ENCODE assay signal across 18 mouse cellular contexts in genomic region chr13:55542891-55543290, GRCm38 (mm10). TPM values are rescaled to one million over a fixed set of nuclear protein-coding genes. Genes with fewer than 3 reads are reported as not detected.
DNase-seq lines count a peak whose midpoint lies in the region; ATAC-seq and TF ChIP-seq lines count a peak whose summit lies in the region.
"Had no signal": no experiment of that assay in that cellular context is flagged by ENCODE, and none has a peak within 500 bp of the region (broad histone marks: within the 10 kb centered on the region; RNA-seq: fewer than 3 reads in every experiment).

No protein-coding gene starts in this region.

- no peaks in the 10 kb centered on the region for H3K79me2 ChIP-seq in liver, adult 2 months (ENCODE audit: control insufficient read depth, insufficient read depth, low read length)

- no peak for TF ChIP-seq CTCF in liver, adult 2 months (IDR thresholded peaks at IDR 0.05; ENCODE audit: low read depth, low read length)
- TF ChIP-seq CTCF in lung, adult 2 months (IDR thresholded peaks at IDR 0.05; ENCODE audit: insufficient read depth, low read length), result no peak

- TF ChIP-seq POLR2A in liver, adult 2 months (IDR thresholded peaks at IDR 0.05; ENCODE audit: extremely low read depth, insufficient read depth, low read length), result no peak
- no peak for TF ChIP-seq POLR2A in lung, adult 2 months (IDR thresholded peaks at IDR 0.05; ENCODE audit: borderline replicate concordance, extremely low read depth, low read depth, low read length)

- no peaks in the 10 kb centered on the region for H3K27me3 ChIP-seq in liver, adult 2 months (ENCODE audit: control insufficient read depth, insufficient read depth, low read length)
- H3K27me3 ChIP-seq in intestine, embryonic 15.5 days (replicated peaks), result no peaks in the 10 kb centered on the region
- no peaks in the 10 kb centered on the region for H3K27me3 ChIP-seq in limb, embryonic 10.5 days (ENCODE audit: low read depth, poor library complexity, severe bottlenecking)
- H3K27me3 ChIP-seq: CH12.LX; embryonic facial prominence, embryonic 12.5 days; heart, embryonic 15.5 days; liver, embryonic 12.5 days; midbrain, embryonic 13.5 days had no signal

- no peak overlapping the region for H3K9ac ChIP-seq in liver, adult 2 months (ENCODE audit: low read depth, low read length)
- H3K9ac ChIP-seq in intestine, embryonic 15.5 days, result no peak overlapping the region
- H3K9ac ChIP-seq: embryonic facial prominence, embryonic 12.5 days; heart, embryonic 15.5 days; liver, embryonic 12.5 days; midbrain, embryonic 13.5 days had no signal

- no peak overlapping the region for H3K4me3 ChIP-seq in liver, adult 2 months (ENCODE audit: insufficient read depth, low read depth, low read length)
- no peak overlapping the region for H3K4me3 ChIP-seq in lung, adult 2 months (replicated peaks; ENCODE audit: extremely low read depth, low read depth, low read length)
- no peak overlapping the region for H3K4me3 ChIP-seq in intestine, embryonic 15.5 days (replicated peaks)
- no peak overlapping the region for H3K4me3 ChIP-seq in limb, embryonic 10.5 days
- H3K4me3 ChIP-seq: embryonic facial prominence, embryonic 12.5 days; heart, embryonic 15.5 days; hindbrain, embryonic 10.5 days; layer of hippocampus, adult 2 months; liver, embryonic 12.5 days; midbrain, embryonic 13.5 days had no signal

- 79% methylated on average over 4 of the region's 4 CpGs for WGBS in liver, adult 2 months
- 88% methylated on average over 4 of the region's 4 CpGs for WGBS in lung, adult 2 months
- WGBS in intestine, embryonic 15.5 days, result 93% methylated on average over 4 of the region's 4 CpGs
- WGBS in limb, embryonic 10.5 days, result 96% methylated on average over 4 of the region's 4 CpGs

- no peaks in the 10 kb centered on the region for H3K9me3 ChIP-seq in intestine, embryonic 15.5 days
- H3K9me3 ChIP-seq in limb, embryonic 10.5 days (replicated peaks), result no peaks in the 10 kb centered on the region
- H3K9me3 ChIP-seq: embryonic facial prominence, embryonic 12.5 days; heart, embryonic 15.5 days; hindbrain, embryonic 10.5 days; liver, embryonic 12.5 days; midbrain, embryonic 13.5 days had no signal

- peak; percentile 15 for DNase-seq in adrenal gland, postnatal 10 days
- no peak for DNase-seq in adrenal gland, postnatal 4 days (ENCODE audit: low spot score in 2 of 2)
- DNase-seq in liver, adult 2 months (ENCODE audit: extremely low read depth, low read depth, low spot score), result peak; percentile 26
- DNase-seq in liver, result no peak
- DNase-seq in lung, adult 2 months, result peak; percentile 54
- no peak for DNase-seq in limb, embryonic 10.5 days (ENCODE audit: low spot score)
- DNase-seq: heart, adult 18-20 months; right cerebral cortex, postnatal 25 days had no signal

- H3K4me2 ChIP-seq in intestine, embryonic 15.5 days (replicated peaks), result no peak overlapping the region
- H3K4me2 ChIP-seq: embryonic facial prominence, embryonic 12.5 days; heart, embryonic 15.5 days; liver, embryonic 12.5 days; midbrain, embryonic 13.5 days had no signal

- ATAC-seq in intestine, embryonic 15.5 days, result no peak
- ATAC-seq in megakaryocyte progenitor cell, adult 5-6 weeks (replicated peaks; ENCODE audit: poor library complexity), result no peak
- ATAC-seq: liver, embryonic 12.5 days; midbrain, embryonic 13.5 days had no signal

- H3K27ac ChIP-seq in liver, adult 2 months (replicated peaks; ENCODE audit: insufficient read depth, low read depth, low read length), result no peak overlapping the region
- H3K27ac ChIP-seq in intestine, embryonic 15.5 days, result no peak overlapping the region
- no peak overlapping the region for H3K27ac ChIP-seq in limb, embryonic 10.5 days
- H3K27ac ChIP-seq: embryonic facial prominence, embryonic 12.5 days; heart, embryonic 15.5 days; hindbrain, embryonic 10.5 days; layer of hippocampus, adult 2 months; liver, embryonic 12.5 days; macrophage; midbrain, embryonic 13.5 days had no signal

- peaks cover 31% of the 10 kb centered on the region for H3K36me3 ChIP-seq in liver, adult 2 months (ENCODE audit: control insufficient read depth, insufficient read depth, low read length)
- H3K36me3 ChIP-seq in intestine, embryonic 15.5 days, result peaks cover 67% of the 10 kb centered on the region
- peaks cover 99% of the 10 kb centered on the region for H3K36me3 ChIP-seq in limb, embryonic 10.5 days

- H3K4me1 ChIP-seq in liver, adult 2 months (ENCODE audit: control insufficient read depth, insufficient read depth, low read length), result no peaks in the 10 kb centered on the region
- no peaks in the 10 kb centered on the region for H3K4me1 ChIP-seq in lung, adult 2 months (ENCODE audit: control insufficient read depth, insufficient read depth, low read length)
- H3K4me1 ChIP-seq in intestine, embryonic 15.5 days (replicated peaks), result no peaks in the 10 kb centered on the region
- H3K4me1 ChIP-seq in limb, embryonic 10.5 days, result no peaks in the 10 kb centered on the region
- H3K4me1 ChIP-seq: embryonic facial prominence, embryonic 12.5 days; heart, embryonic 15.5 days; hindbrain, embryonic 10.5 days; midbrain, embryonic 13.5 days had no signal

RNA-seq across cellular contexts. Expression of gene Ddx41, which starts 6.4 kb away (rescaled TPM):
- total RNA-seq in adrenal gland, postnatal 10 days (2021), result 10 to 100 TPM; 38.5 to 39.9 TPM
- 10 to 100 TPM; 54.0 to 57.4 TPM for total RNA-seq in adrenal gland, postnatal 4 days (2021)
- 30.1 and 35.4 TPM in 2 replicates for total RNA-seq in liver, adult 2 months (2014; rRNA removed)
- 38.8 and 39.9 TPM in 2 replicates for polyA plus RNA-seq in liver, adult 2 months (2012; rRNA removed)
- polyA plus RNA-seq in lung, adult 2 months (2012; rRNA removed), result 58.0 and 61.1 TPM in 2 replicates
- 50.9 and 51.0 TPM in 2 replicates for polyA plus RNA-seq in intestine, embryonic 15.5 days (2015; fragmentation: Nextera tagmentation; extraction: Ambion mirVana)
- 94.0 and 102 TPM in 2 replicates for polyA plus RNA-seq in limb, embryonic 10.5 days (2016; fragmentation: Nextera tagmentation; extraction: Ambion mirVana)
- 28.0 and 29.1 TPM in 2 replicates for total RNA-seq in megakaryocyte progenitor cell, adult 5-6 weeks (2015)
- total RNA-seq in megakaryocyte progenitor cell, adult 5-6 weeks (2017), result 66.9 and 78.0 TPM in 2 replicates

RNA-seq across cellular contexts. Expression of gene Dok3, which starts 13.8 kb away (rescaled TPM):
- 1 to 10 TPM; 5.0 to 5.1 TPM for total RNA-seq in adrenal gland, postnatal 10 days (2021)
- 1 to 10 TPM; 2.6 to 4.7 TPM for total RNA-seq in adrenal gland, postnatal 4 days (2021)
- 0.46 and 0.94 TPM in 2 replicates for total RNA-seq in liver, adult 2 months (2014; rRNA removed)
- 2.5 and 5.2 TPM in 2 replicates for polyA plus RNA-seq in liver, adult 2 months (2012; rRNA removed)
- polyA plus RNA-seq in lung, adult 2 months (2012; rRNA removed), result 39.8 TPM in 2 replicates
- 3.1 and 3.6 TPM in 2 replicates for polyA plus RNA-seq in intestine, embryonic 15.5 days (2015; fragmentation: Nextera tagmentation; extraction: Ambion mirVana)
- 2.7 and 2.9 TPM in 2 replicates for polyA plus RNA-seq in limb, embryonic 10.5 days (2016; fragmentation: Nextera tagmentation; extraction: Ambion mirVana)
- 18.1 and 34.6 TPM in 2 replicates for total RNA-seq in megakaryocyte progenitor cell, adult 5-6 weeks (2015)
- 22.9 and 31.2 TPM in 2 replicates for total RNA-seq in megakaryocyte progenitor cell, adult 5-6 weeks (2017)

RNA-seq across cellular contexts. Expression of gene Fam193b, which starts 28.0 kb away (rescaled TPM):
- total RNA-seq in adrenal gland, postnatal 10 days (2021), result 10 to 100 TPM; 32.4 to 52.0 TPM
- 10 to 100 TPM; 61.6 to 76.7 TPM for total RNA-seq in adrenal gland, postnatal 4 days (2021)
- total RNA-seq in liver, adult 2 months (2014; rRNA removed), result 11.1 and 11.7 TPM in 2 replicates
- 39.9 and 67.8 TPM in 2 replicates for polyA plus RNA-seq in liver, adult 2 months (2012; rRNA removed)
- polyA plus RNA-seq in lung, adult 2 months (2012; rRNA removed), result 142 and 151 TPM in 2 replicates
- 22.9 and 23.5 TPM in 2 replicates for polyA plus RNA-seq in intestine, embryonic 15.5 days (2015; fragmentation: Nextera tagmentation; extraction: Ambion mirVana)
- 65.8 and 70.7 TPM in 2 replicates for polyA plus RNA-seq in limb, embryonic 10.5 days (2016; fragmentation: Nextera tagmentation; extraction: Ambion mirVana)
- 24.9 and 29.1 TPM in 2 replicates for total RNA-seq in megakaryocyte progenitor cell, adult 5-6 weeks (2015)
- total RNA-seq in megakaryocyte progenitor cell, adult 5-6 weeks (2017), result 21.8 and 25.1 TPM in 2 replicates

RNA-seq across cellular contexts. Expression of gene Pdlim7, which starts 29.4 kb away (rescaled TPM):
- total RNA-seq in adrenal gland, postnatal 10 days (2021), result 10 to 100 TPM; 31.6 to 39.4 TPM
- 10 to 100 TPM; 44.5 to 47.1 TPM for total RNA-seq in adrenal gland, postnatal 4 days (2021)
- 3.6 and 6.4 TPM in 2 replicates for total RNA-seq in liver, adult 2 months (2014; rRNA removed)
- 6.7 and 10.2 TPM in 2 replicates for polyA plus RNA-seq in liver, adult 2 months (2012; rRNA removed)
- 72.1 and 80.5 TPM in 2 replicates for polyA plus RNA-seq in lung, adult 2 months (2012; rRNA removed)
- polyA plus RNA-seq in intestine, embryonic 15.5 days (2015; fragmentation: Nextera tagmentation; extraction: Ambion mirVana), result 187 and 195 TPM in 2 replicates
- 202 and 206 TPM in 2 replicates for polyA plus RNA-seq in limb, embryonic 10.5 days (2016; fragmentation: Nextera tagmentation; extraction: Ambion mirVana)
- total RNA-seq in megakaryocyte progenitor cell, adult 5-6 weeks (2015), result 12.7 and 13.0 TPM in 2 replicates
- total RNA-seq in megakaryocyte progenitor cell, adult 5-6 weeks (2017), result 5.3 and 5.9 TPM in 2 replicates

RNA-seq across cellular contexts. Expression of gene Tmed9, which starts 30.6 kb away (rescaled TPM):
- 100 to 1,000 TPM; 144 to 146 TPM for total RNA-seq in adrenal gland, postnatal 10 days (2021)
- total RNA-seq in adrenal gland, postnatal 4 days (2021), result 100 to 1,000 TPM; 167 to 169 TPM
- 45.2 and 45.5 TPM in 2 replicates for total RNA-seq in liver, adult 2 months (2014; rRNA removed)
- polyA plus RNA-seq in liver, adult 2 months (2012; rRNA removed), result 45.5 and 62.2 TPM in 2 replicates
- 59.3 and 81.6 TPM in 2 replicates for polyA plus RNA-seq in lung, adult 2 months (2012; rRNA removed)
- 110 and 122 TPM in 2 replicates for polyA plus RNA-seq in intestine, embryonic 15.5 days (2015; fragmentation: Nextera tagmentation; extraction: Ambion mirVana)
- 111 and 123 TPM in 2 replicates for polyA plus RNA-seq in limb, embryonic 10.5 days (2016; fragmentation: Nextera tagmentation; extraction: Ambion mirVana)
- total RNA-seq in megakaryocyte progenitor cell, adult 5-6 weeks (2015), result 92.3 and 117 TPM in 2 replicates
- 194 and 211 TPM in 2 replicates for total RNA-seq in megakaryocyte progenitor cell, adult 5-6 weeks (2017)

Comparison
In these comparisons a context has a peak if more than half of its experiments do, and no peak if none do; other contexts are left out.
1. DNase-seq: peak in adrenal gland, postnatal 10 days (single experiment), liver, adult 2 months (single experiment) and lung, adult 2 months (single experiment); none in adrenal gland, postnatal 4 days (0 of 2), liver (single experiment) and limb, embryonic 10.5 days (single experiment).